Mouse (Mus musculus) T-helper 2 cell (primary cell): Measurements from ENCODE around the gene 1700123L14Rik.
"Not testable (repeated sequence)": the region's sequence is repeated elsewhere in the genome, so short reads cannot be mapped to it uniquely, and the experiment has no call there.

ENCODE experiments used
- in situ Hi-C: fragments of 300-600 bp; cut with MboI, MseI; formaldehyde crosslinking; loops from one replicate; pipeline ENCODE4 v1.15.1; 2025; ENCODE audit warnings: high pct_unique_total_duplicates

The 1700123L14Rik gene

GRCm38 (mm10) chr6:96165818-96166379 lies at the start of gene 1700123L14Rik:
Gene 1700123L14Rik, minus strand, starts transcription at chr6:96166243.
- in situ Hi-C loops, result no loop called here

GRCm38 (mm10) chr6:96205395-96205794 lies 39.4 kb upstream of the 1700123L14Rik start:
- in situ Hi-C loops, result no loop called here

- in situ Hi-C loops, result not testable (repeated sequence)
Observed at GRCm38 (mm10) chr6:96198991-96199390, 32.9 kb upstream of the 1700123L14Rik start.

GRCm38 (mm10) chr6:96186517-96186916 lies 20.5 kb upstream of the 1700123L14Rik start:
- in situ Hi-C loops, result no loop called here

- in situ Hi-C loops, result no loop called here
Observed at GRCm38 (mm10) chr6:96183392-96183791, 17.3 kb upstream of the 1700123L14Rik start.

- in situ Hi-C loops, result no loop called here
Observed at GRCm38 (mm10) chr6:96178530-96178929, 12.5 kb upstream of the 1700123L14Rik start.

GRCm38 (mm10) chr6:96173681-96174080 lies 7.6 kb upstream of the 1700123L14Rik start:
- in situ Hi-C loops, result no loop called here

- in situ Hi-C loops, result no loop called here
Observed at GRCm38 (mm10) chr6:96167031-96167430, 988 bp upstream of the 1700123L14Rik start.

- in situ Hi-C loops, result no loop called here
Observed at GRCm38 (mm10) chr6:96165403-96165802, 640 bp downstream of the 1700123L14Rik start.

GRCm38 (mm10) chr6:96143326-96143725 lies 22.7 kb downstream of the 1700123L14Rik start:
- in situ Hi-C loops, result no loop called here

- in situ Hi-C loops, result no loop called here
Observed at GRCm38 (mm10) chr6:96116534-96117272, 49.3 kb downstream of the 1700123L14Rik start.

GRCm38 (mm10) chr6:96116148-96116533 lies 49.9 kb downstream of the 1700123L14Rik start:
- in situ Hi-C loops, result no loop called here
